Mouse (Mus musculus): ENCODE measurements around the gene Fzr1. TPM values are rescaled to one million over a fixed set of nuclear protein-coding genes. Genes with fewer than 3 reads are reported as not detected.

Gene Fzr1
- total RNA-seq, 2 experiments from 2014 or later = 55.4 to 56.8 TPM

- DNase-seq = peak; percentile 74
Observed at GRCm38 (mm10) chr10:81328386-81328785, 49.9 kb downstream of the Fzr1 start, which contains the start of gene Tbxa2r. Tbxa2r (plus strand) TSS chr10:81328731.

GRCm38 (mm10) chr10:81327959-81328358 is 50.4 kb downstream of the Fzr1 start:
- DNase-seq = no peak

GRCm38 (mm10) chr10:81326858-81327257 is 51.5 kb downstream of the Fzr1 start:
- DNase-seq = peak; percentile 67

- no peak for DNase-seq
Observed at GRCm38 (mm10) chr10:81325781-81326180, 52.5 kb downstream of the Fzr1 start.

GRCm38 (mm10) chr10:81325176-81325575 is 53.1 kb downstream of the Fzr1 start:
- DNase-seq = no peak

GRCm38 (mm10) chr10:81323791-81324530 is 54.4 kb downstream of the Fzr1 start:
- DNase-seq = no peak

- no peak for DNase-seq
Observed at GRCm38 (mm10) chr10:81323141-81323775, 55.1 kb downstream of the Fzr1 start.

GRCm38 (mm10) chr10:81322444-81322843 is 55.9 kb downstream of the Fzr1 start:
- no peak for DNase-seq

GRCm38 (mm10) chr10:81321436-81321835 is 56.9 kb downstream of the Fzr1 start:
- DNase-seq = no peak

GRCm38 (mm10) chr10:81320550-81321347 is 57.6 kb downstream of the Fzr1 start, which contains the start of gene Cactin:
Cactin (plus strand) TSS chr10:81321103.
- DNase-seq = peak; percentile 99

- peak; percentile 97 for DNase-seq
Observed at GRCm38 (mm10) chr10:81319741-81320549, 58.4 kb downstream of the Fzr1 start.

GRCm38 (mm10) chr10:81319330-81319699 is 59.0 kb downstream of the Fzr1 start:
- DNase-seq = peak; percentile 49

GRCm38 (mm10) chr10:81318589-81319329 is 59.6 kb downstream of the Fzr1 start:
- peak; percentile 54 for DNase-seq

- peak; percentile 57 for DNase-seq
Observed at GRCm38 (mm10) chr10:81317273-81317672, 61.0 kb downstream of the Fzr1 start.

- DNase-seq = peak; percentile 62
Observed at GRCm38 (mm10) chr10:81316338-81317060, 61.8 kb downstream of the Fzr1 start.

Small RNA genes within 50 kb of the gene (microRNA-seq; reads per million reads assigned to microRNA genes)
- gene Mir1191b (0.35 to 1.2 reads per million in 2 experiments), gene Mir6913 (0.35 to 0.82 reads per million in 2 experiments)

Other genes with a start within 250 kb of the Fzr1 start
- 10 to 100 TPM; 37.0 to 43.0 TPM for gene Zbtb7a, start 243.3 kb downstream of the Fzr1 start, total RNA-seq (2021)
- gene Pias4, start 210.6 kb downstream of the Fzr1 start, total RNA-seq (2021) = 10 to 100 TPM; 17.5 to 18.6 TPM
- gene Eef2, start 201.9 kb downstream of the Fzr1 start, total RNA-seq (2021) = 1,000 to 10,000 TPM; 1,326 to 1,351 TPM
- gene Dapk3, start 195.5 kb downstream of the Fzr1 start, total RNA-seq (2021) = 10 to 100 TPM; 41.9 to 45.7 TPM
- not detected for gene 4930442H23Rik, start 194.7 kb downstream of the Fzr1 start, total RNA-seq (2021)
- gene Nmrk2, start 176.5 kb downstream of the Fzr1 start, total RNA-seq (2021) = 10 to 100 TPM; 44.1 to 74.9 TPM
- gene Atcay, start 147.7 kb downstream of the Fzr1 start, total RNA-seq (2021) = under 1 TPM; 0.23 to 0.24 TPM
- gene Zfr2, start 145.4 kb downstream of the Fzr1 start, total RNA-seq (2021) = 1 to 10 TPM; 4.2 to 5.5 TPM
- under 1 TPM; 0.21 to 0.56 TPM for gene Matk, start 125.6 kb downstream of the Fzr1 start, total RNA-seq (2021)
- 100 to 1,000 TPM; 118 to 125 TPM for gene Mrpl54, start 111.6 kb downstream of the Fzr1 start, total RNA-seq (2021)
- gene Apba3, start 111.6 kb downstream of the Fzr1 start, total RNA-seq (2021) = 10 to 100 TPM; 49.0 to 53.0 TPM
- under 1 TPM in 1 of 2 experiments, not detected in 1; 0.50 TPM for gene Tjp3, start 86.9 kb downstream of the Fzr1 start, total RNA-seq (2021)
- gene Pip5k1c, start 85.6 kb downstream of the Fzr1 start, total RNA-seq (2021) = 10 to 100 TPM; 52.0 to 55.4 TPM
- 10 to 100 TPM; 20.7 to 21.0 TPM for gene Cactin, start 57.4 kb downstream of the Fzr1 start, total RNA-seq (2021)
- 1 to 10 TPM; 5.5 to 5.6 TPM for gene Tbxa2r, start 49.8 kb downstream of the Fzr1 start, total RNA-seq (2021)
- gene Gipc3, start 35.2 kb downstream of the Fzr1 start, total RNA-seq (2021) = 1 to 10 TPM; 2.2 to 3.3 TPM
- 100 to 1,000 TPM; 107 to 113 TPM for gene Hmg20b, start 28.0 kb downstream of the Fzr1 start, total RNA-seq (2021)
- gene Mfsd12, start 21.0 kb downstream of the Fzr1 start, total RNA-seq (2021) = 10 to 100 TPM; 12.1 to 13.5 TPM
- 1 to 10 TPM in 1 of 2 experiments, under 1 TPM in 1; 0.63 to 2.0 TPM for gene 4930404N11Rik, start 12.7 kb downstream of the Fzr1 start, total RNA-seq (2021)
- gene Dohh, start 5.9 kb upstream of the Fzr1 start, total RNA-seq (2021) = 10 to 100 TPM; 52.9 to 55.9 TPM
- under 1 TPM; 0.55 to 0.70 TPM for gene Gm48551, start 6.0 kb upstream of the Fzr1 start, total RNA-seq (2021)
- under 1 TPM; 0.72 to 0.98 TPM for gene Gm48552, start 10.5 kb upstream of the Fzr1 start, total RNA-seq (2021)
- gene Smim24, start 14.5 kb upstream of the Fzr1 start, total RNA-seq (2021) = 1 to 10 TPM; 1.9 to 2.4 TPM
- gene Nfic, start 77.1 kb upstream of the Fzr1 start, total RNA-seq (2021) = 100 to 1,000 TPM; 125 to 130 TPM
- gene Celf5, start 104.2 kb upstream of the Fzr1 start, total RNA-seq (2021) = under 1 TPM; 0.09 to 0.33 TPM
- 10 to 100 TPM; 57.1 to 62.3 TPM for gene Ncln, start 117.9 kb upstream of the Fzr1 start, total RNA-seq (2021)
- under 1 TPM; 0.50 to 0.57 TPM for gene S1pr4, start 121.6 kb upstream of the Fzr1 start, total RNA-seq (2021)
- gene Gna15, start 145.7 kb upstream of the Fzr1 start, total RNA-seq (2021) = under 1 TPM; 0.48 to 0.56 TPM
- gene Gna11, start 166.7 kb upstream of the Fzr1 start, total RNA-seq (2021) = 10 to 100 TPM; 58.5 to 62.7 TPM
- 100 to 1,000 TPM; 821 to 843 TPM for gene Aes, start 181.0 kb upstream of the Fzr1 start, total RNA-seq (2021)
- gene Tle2, start 196.0 kb upstream of the Fzr1 start, total RNA-seq (2021) = 10 to 100 TPM; 15.3 to 17.1 TPM
- gene Tle6, start 222.6 kb upstream of the Fzr1 start, total RNA-seq (2021) = 10 to 100 TPM in 1 of 2 experiments, 1 to 10 TPM in 1; 7.2 to 10.6 TPM
- 1 to 10 TPM; 1.2 to 1.3 TPM for gene BC025920, start 227.8 kb upstream of the Fzr1 start, total RNA-seq (2021)
- gene Sirt6, start 249.3 kb upstream of the Fzr1 start, total RNA-seq (2021) = 10 to 100 TPM; 16.8 to 17.0 TPM